Mouse (Mus musculus) lung, adult 2 months (tissue): ENCODE results near the gene Emc8. TPM values are rescaled to one million over a fixed set of nuclear protein-coding genes. Genes with fewer than 3 reads are reported as not detected.

Source experiments
- DNase-seq: peaks from one replicate; pipeline ENCODE4 v3.0.0; 2022
- H3K4me1 ChIP-seq: fragments of 200-500 bp; 2 replicates; pipeline ENCODE4 v1.6.1; 2011; ENCODE audit warnings: low read length; ENCODE audit not compliant: control insufficient read depth, insufficient read depth
- H3K4me3 ChIP-seq: fragments of 200-500 bp; replicated peaks from 2 replicates; pipeline ENCODE3; 2011; ENCODE audit warnings: low read depth, mild to moderate bottlenecking, control low read depth, low read length; ENCODE audit errors: extremely low read depth
- CTCF ChIP-seq: fragments of 200-500 bp; IDR thresholded peaks from 2 replicates; pipeline ENCODE4 v1.5.1; 2011; ENCODE audit warnings: mild to moderate bottlenecking, low read length, control low read depth; ENCODE audit not compliant: insufficient read depth
- POLR2A ChIP-seq: fragments of 200-500 bp; IDR thresholded peaks from 2 replicates; pipeline ENCODE4 v1.6.1; 2011; ENCODE audit warnings: low read depth, mild to moderate bottlenecking, control low read depth, low read length, borderline replicate concordance; ENCODE audit errors: extremely low read depth
- WGBS: fragments of 180-500 bp; shearing (Covaris S2); methylation state at CpG from one replicate; pipeline ENCODE4 v1.1.7; 2018; 5-methylcytosine and 5-hydroxymethylcytosine counted together
- polyA plus RNA-seq: library from polyadenylated mRNA; depleted of rRNA; stranded (reverse); fragments of >200 nt; gene quantifications from 2 replicates; pipeline ENCODE4 v1.2.3, GENCODE M21; 2012

Gene Emc8
- polyA plus RNA-seq, 1 experiment = 56.8 TPM

- H3K4me1 ChIP-seq = no peaks in the 10 kb centered on the region
- WGBS = 86% methylated on average over 7 of the region's 7 CpGs
- TF ChIP-seq CTCF = no peak
- TF ChIP-seq POLR2A = no peak
- DNase-seq = no peak
- H3K4me3 ChIP-seq = no peak overlapping the region
Measured at GRCm38 (mm10) chr8:120656322-120657052, 11.9 kb downstream of the Emc8 start.

DNA sequence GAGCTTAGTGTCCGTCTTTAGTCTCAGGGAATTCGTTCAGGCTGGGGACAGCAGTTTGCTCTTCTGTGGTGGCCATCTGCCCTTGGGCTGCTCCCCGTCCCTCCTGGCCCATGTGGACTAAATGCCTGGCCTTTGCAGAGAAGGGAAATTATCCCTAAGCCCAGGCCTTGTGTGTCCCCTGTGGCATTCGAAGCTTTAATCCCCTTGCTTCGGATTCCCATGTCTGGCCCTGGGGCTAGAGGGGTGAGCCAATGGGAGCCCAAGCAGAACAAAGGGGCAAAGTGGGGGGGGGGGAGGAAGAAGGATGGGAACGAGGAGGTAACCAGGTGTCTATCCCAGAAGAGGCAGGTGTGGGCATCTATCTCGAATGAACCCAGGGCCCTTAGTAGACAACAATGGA lies 20.8 kb downstream of the Emc8 start, which contains the start of gene 1190005I06Rik:
1190005I06Rik (minus strand) TSS at position 101 of the 400 bp plus-strand sequence.
- TF ChIP-seq CTCF (no peak), POLR2A (no peak)
- DNase-seq = no peak
- 72% methylated on average over 7 of the region's 7 CpGs for WGBS
- Histone ChIP-seq H3K4me3 (no peak within 1 kb of the TSS), H3K4me1 (no peaks in the 10 kb centered on the region)

GRCm38 (mm10) chr8:120644663-120645062 lies 23.7 kb downstream of the Emc8 start:
- TF ChIP-seq POLR2A (no peak), CTCF (no peak)
- peak; percentile 16 for DNase-seq
- WGBS = 39% methylated on average over 7 of the region's 7 CpGs

GRCm38 (mm10) chr8:120642031-120642662 lies 26.2 kb downstream of the Emc8 start:
- TF ChIP-seq CTCF = no peak
- no peak for TF ChIP-seq POLR2A
- Histone ChIP-seq H3K4me1 (no peaks in the 10 kb centered on the region), H3K4me3 (no peak overlapping the region)
- WGBS = 75% methylated on average over 10 of the region's 10 CpGs
- DNase-seq = no peak

More at GRCm38 (mm10) chr8:120644663-120645062, 23.7 kb downstream of the Emc8 start:
- Histone ChIP-seq H3K4me3 (no peak overlapping the region), H3K4me1 (no peaks in the 10 kb centered on the region)

DNA sequence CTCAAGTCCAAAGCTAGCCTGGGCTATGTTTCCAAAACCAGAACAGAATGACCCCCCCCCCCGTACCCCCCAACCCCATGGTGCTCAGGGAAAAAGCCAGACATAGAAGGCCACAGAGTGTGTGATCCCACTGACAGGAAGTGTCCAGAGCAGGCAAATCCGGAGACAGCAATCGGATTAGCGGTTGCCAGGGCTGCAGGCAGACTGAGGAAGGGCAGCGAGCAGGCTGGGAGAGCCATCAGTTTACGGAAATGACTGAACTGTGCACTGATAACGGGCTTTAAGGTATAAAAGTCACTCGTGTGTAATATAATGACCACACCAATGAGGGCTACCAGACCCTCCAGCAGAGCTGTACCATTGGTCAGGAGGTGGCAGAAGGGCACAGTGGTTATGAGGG lies 27.1 kb downstream of the Emc8 start:
- 30% methylated on average over 8 of the region's 8 CpGs for WGBS
- no peak overlapping the region for H3K4me3 ChIP-seq
- H3K4me1 ChIP-seq = no peaks in the 10 kb centered on the region
- TF ChIP-seq CTCF (no peak), POLR2A (no peak)
- no peak for DNase-seq

DNA sequence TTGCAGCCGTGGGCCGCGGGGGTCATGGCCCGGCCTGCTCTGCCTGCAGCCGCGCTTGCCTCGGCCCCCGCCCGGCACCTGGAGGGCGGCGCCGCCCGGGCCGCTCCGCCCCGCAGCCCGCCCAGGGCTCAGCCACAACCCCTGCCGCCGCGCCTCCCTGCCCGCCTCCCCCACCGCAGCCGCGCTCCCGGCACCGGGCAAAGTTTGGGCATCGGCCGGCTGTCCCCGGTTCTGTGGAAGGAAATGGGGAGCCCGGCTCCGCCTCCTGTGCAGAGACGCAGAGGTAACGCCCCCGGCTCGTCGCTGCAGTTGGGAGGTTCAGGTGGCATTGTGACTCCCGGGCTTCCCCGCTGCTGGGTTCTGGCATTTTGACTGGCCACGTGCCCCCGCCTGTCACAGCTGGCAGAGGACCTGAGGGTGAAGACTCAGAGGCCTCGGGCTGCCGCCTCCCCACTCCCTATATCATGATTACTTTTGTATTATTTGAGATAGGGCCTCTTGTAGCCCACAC lies 34.0 kb downstream of the Emc8 start:
- peak; percentile 58 for DNase-seq
- WGBS = 1% methylated on average over 42 of the region's 42 CpGs
- Histone ChIP-seq H3K4me3 (peak overlapping the region; percentile 47), H3K4me1 (no peaks in the 10 kb centered on the region)
- TF ChIP-seq CTCF (no peak), POLR2A (no peak)

GRCm38 (mm10) chr8:120633665-120634271 lies 34.6 kb downstream of the Emc8 start:
- Histone ChIP-seq H3K4me1 (no peaks in the 10 kb centered on the region), H3K4me3 (peak overlapping the region; percentile 47)
- no peak for DNase-seq
- 5% methylated on average over 44 of the region's 44 CpGs for WGBS
- TF ChIP-seq CTCF (no peak), POLR2A (no peak)

DNA sequence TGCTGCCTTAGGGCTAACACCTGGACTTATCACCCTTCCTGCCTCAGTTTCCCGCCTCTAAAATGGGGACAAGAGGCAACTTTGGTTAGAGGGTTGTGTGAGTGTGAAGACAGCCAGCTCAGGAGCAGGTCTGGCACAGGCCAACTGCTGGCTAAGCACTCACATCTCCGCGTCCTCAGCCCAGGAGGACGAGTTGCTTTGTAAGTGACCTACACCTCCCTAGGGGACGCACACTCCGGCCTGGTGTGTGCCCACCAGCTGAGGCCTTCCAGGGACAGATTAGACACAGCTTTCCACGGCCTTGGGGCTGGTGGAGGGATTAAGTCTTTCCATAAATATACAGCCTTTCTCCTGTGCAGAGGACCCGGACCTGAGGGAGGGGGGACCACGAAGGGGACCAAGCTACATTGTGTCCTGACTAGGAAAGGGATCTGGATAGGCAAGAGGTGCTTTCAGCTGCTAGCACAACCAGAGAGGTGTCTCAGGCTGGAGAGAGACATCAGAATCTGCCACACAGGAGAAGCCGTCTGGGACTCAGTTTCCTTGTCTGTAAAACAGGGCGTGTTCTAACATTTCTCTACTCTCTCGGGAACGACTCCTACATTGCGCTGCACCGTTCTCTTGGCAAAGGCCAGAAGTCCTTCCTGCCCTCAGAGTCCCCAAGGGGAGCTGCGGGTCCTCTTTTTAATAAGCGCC lies 35.3 kb downstream of the Emc8 start:
- Histone ChIP-seq H3K4me3 (no peak overlapping the region), H3K4me1 (no peaks in the 10 kb centered on the region)
- no peak for DNase-seq
- WGBS = 60% methylated on average over 17 of the region's 17 CpGs
- no peak for TF ChIP-seq POLR2A
- no peak for TF ChIP-seq CTCF

GRCm38 (mm10) chr8:120631441-120632375 lies 36.7 kb downstream of the Emc8 start:
- WGBS = 75% methylated on average over 21 of the region's 21 CpGs
- Histone ChIP-seq H3K4me3 (no peak overlapping the region), H3K4me1 (no peaks in the 10 kb centered on the region)
- TF ChIP-seq POLR2A (no peak), CTCF (no peak)
- no peak for DNase-seq
